Mouse (Mus musculus): ENCODE data around the gene Col1a1.

DNA sequence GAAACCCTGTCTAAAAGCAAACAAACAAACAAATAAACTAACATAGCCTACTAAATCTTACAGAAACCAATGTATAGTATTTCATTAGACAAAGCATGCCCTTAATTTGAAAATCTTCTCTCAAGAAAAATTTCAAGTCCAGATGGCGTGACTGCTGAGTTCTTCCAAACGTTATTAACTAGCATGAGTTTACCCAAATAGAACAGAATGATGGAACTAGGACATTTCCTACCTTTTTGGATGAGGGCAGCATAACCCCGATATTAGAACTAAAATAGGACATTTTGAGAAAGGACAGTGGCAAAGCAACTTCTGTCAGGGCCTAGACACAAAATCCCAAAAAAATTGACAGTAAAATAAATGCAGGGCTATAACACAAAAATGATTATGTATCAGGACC lies 31.7 kb upstream of the Col1a1 start:
- TF ChIP-seq CTCF (IDR thresholded peaks at IDR 0.05; ENCODE audit: borderline replicate concordance, control insufficient read depth, extremely low read depth, insufficient read depth, low read length, poor library complexity) (no peak), POLR2A (IDR thresholded peaks at IDR 0.05; ENCODE audit: control insufficient read depth, extremely low read depth, insufficient read depth, low read length, poor library complexity) (no peak)

Data from thymus, adult 2 months (tissue).